Mouse (Mus musculus): Measurements from ENCODE around the gene Fam168a. TPM values are rescaled to one million over a fixed set of nuclear protein-coding genes. Genes with fewer than 3 reads are reported as not detected.
A peak's percentile ranks its signal among the peaks of the same experiment; 100 is the strongest.

Gene Fam168a
- polyA plus RNA-seq, 1 experiment from 2014 or later: 5.3 TPM

- H3K4me1 ChIP-seq (replicated peaks): no peaks in the 10 kb centered on the region
- no peaks in the 10 kb centered on the region for H3K36me3 ChIP-seq (replicated peaks)
- 45% methylated on average over 2 of the region's 2 CpGs for WGBS (ENCODE audit: insufficient replicate concordance)
- no peak overlapping the region for H3K9ac ChIP-seq
- no peaks in the 10 kb centered on the region for H3K9me3 ChIP-seq (replicated peaks)
- H3K4me3 ChIP-seq (replicated peaks): no peak overlapping the region
- no peak for ATAC-seq (ENCODE audit: insufficient read depth)
- H3K27me3 ChIP-seq: no peaks in the 10 kb centered on the region
- no peak overlapping the region for H3K27ac ChIP-seq (replicated peaks)
- H3K4me2 ChIP-seq: no peak overlapping the region
Measured at GRCm38 (mm10) chr7:100750101-100750500, 43.7 kb downstream of the Fam168a start.

DNA sequence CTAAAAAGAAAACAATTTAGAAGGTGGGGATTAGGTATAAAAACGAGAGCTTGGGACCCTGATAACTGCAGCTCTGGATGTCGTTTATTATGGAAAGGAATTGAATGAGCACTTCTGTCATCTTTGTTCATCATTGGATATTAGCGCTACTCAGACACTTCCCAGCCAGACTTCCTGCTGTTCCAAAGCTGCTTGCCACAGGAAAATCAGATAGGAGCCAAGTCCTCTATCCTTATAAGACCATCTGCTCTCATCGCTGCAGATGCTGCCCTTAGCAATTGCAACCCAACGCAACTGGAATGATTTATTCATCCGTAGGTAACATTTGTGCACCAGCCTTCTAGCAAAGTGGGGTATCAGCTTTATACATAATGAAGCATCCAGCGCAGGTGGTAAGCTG, 52.3 kb downstream of the Fam168a start:
- no peaks in the 10 kb centered on the region for H3K36me3 ChIP-seq (replicated peaks)
- no peaks in the 10 kb centered on the region for H3K4me1 ChIP-seq (replicated peaks)
- H3K27ac ChIP-seq (replicated peaks): no peak overlapping the region
- no peak overlapping the region for H3K9ac ChIP-seq
- H3K4me3 ChIP-seq (replicated peaks): no peak overlapping the region
- H3K9me3 ChIP-seq (replicated peaks): no peaks in the 10 kb centered on the region
- WGBS (ENCODE audit: insufficient replicate concordance): 72% methylated on average over 7 of the region's 7 CpGs
- no peak for ATAC-seq (ENCODE audit: insufficient read depth)
- H3K4me2 ChIP-seq: no peak overlapping the region
- no peaks in the 10 kb centered on the region for H3K27me3 ChIP-seq

DNA sequence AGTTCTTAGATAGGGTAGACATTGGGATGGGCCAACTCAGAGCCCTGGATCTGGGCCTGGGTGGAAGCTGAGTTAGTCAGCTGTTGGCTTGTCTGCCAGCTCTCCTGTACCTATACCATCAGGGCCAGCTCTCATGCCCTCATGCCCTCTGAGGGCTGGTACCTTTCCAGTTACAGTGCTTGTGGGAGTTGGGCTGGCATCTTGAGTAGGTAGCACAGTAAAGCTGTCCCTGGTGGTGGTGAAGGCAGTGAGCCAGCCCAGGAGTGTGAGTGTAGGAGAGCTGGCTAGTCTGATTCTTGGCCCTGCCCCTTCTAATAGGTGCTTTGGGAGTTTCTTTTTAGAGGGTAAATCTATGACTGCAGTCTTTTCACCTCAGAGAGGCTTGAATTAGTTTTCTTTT, 56.3 kb downstream of the Fam168a start:
- Histone ChIP-seq H3K4me3 (replicated peaks) (no peak overlapping the region), H3K36me3 (replicated peaks) (no peaks in the 10 kb centered on the region), H3K9me3 (replicated peaks) (no peaks in the 10 kb centered on the region), H3K27me3 (no peaks in the 10 kb centered on the region), H3K9ac (no peak overlapping the region), H3K4me1 (replicated peaks) (no peaks in the 10 kb centered on the region), H3K4me2 (no peak overlapping the region), H3K27ac (replicated peaks) (no peak overlapping the region)
- no peak for ATAC-seq (ENCODE audit: insufficient read depth)

DNA sequence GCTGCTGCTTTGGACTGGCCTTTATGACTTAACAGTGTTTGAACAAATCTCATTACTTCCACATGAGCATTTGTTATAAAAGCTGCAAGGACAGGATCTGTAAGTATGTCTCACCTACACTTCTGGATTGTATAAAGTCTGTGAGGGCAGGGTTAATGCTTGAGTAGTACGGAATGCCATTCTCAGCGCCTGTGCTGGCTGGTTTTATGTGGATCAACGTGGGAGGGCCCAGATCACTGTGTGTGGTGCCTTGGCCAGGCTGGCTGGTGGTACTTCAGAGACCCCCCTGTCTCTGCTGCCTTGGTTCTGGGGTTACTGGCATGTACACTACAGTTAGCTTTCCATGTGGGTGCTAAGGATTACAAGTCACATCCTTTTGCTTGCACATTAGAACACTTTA, 61.1 kb downstream of the Fam168a start:
- WGBS (ENCODE audit: insufficient replicate concordance): 64% methylated on average over 3 of the region's 3 CpGs
- Histone ChIP-seq H3K9ac (no peak overlapping the region), H3K27me3 (no peaks in the 10 kb centered on the region), H3K4me3 (replicated peaks) (no peak overlapping the region), H3K36me3 (replicated peaks) (no peaks in the 10 kb centered on the region), H3K27ac (replicated peaks) (no peak overlapping the region), H3K4me1 (replicated peaks) (peaks cover 4% of the 10 kb centered on the region; the same call in 1 of the 2 replicates), H3K9me3 (replicated peaks) (no peaks in the 10 kb centered on the region), H3K4me2 (no peak overlapping the region)
- ATAC-seq (ENCODE audit: insufficient read depth): no peak

- no peaks in the 10 kb centered on the region for H3K9me3 ChIP-seq (replicated peaks)
- WGBS (ENCODE audit: insufficient replicate concordance): 79% methylated on average over 3 of the region's 3 CpGs
- no peak overlapping the region for H3K4me2 ChIP-seq
- no peaks in the 10 kb centered on the region for H3K27me3 ChIP-seq
- H3K4me1 ChIP-seq (replicated peaks): peaks cover 4% of the 10 kb centered on the region
- no peak overlapping the region for H3K4me3 ChIP-seq (replicated peaks)
- H3K9ac ChIP-seq: no peak overlapping the region
- no peak overlapping the region for H3K27ac ChIP-seq (replicated peaks)
- H3K36me3 ChIP-seq (replicated peaks): no peaks in the 10 kb centered on the region
- no peak for ATAC-seq (ENCODE audit: insufficient read depth)
Measured at GRCm38 (mm10) chr7:100768009-100768408, 61.6 kb downstream of the Fam168a start.

- Histone ChIP-seq H3K4me3 (replicated peaks) (no peak overlapping the region), H3K36me3 (replicated peaks) (0 out of 2 replicates have a peak, but pooled peaks cover 4% of the 10 kb centered on the region), H3K27ac (replicated peaks) (no peak overlapping the region), H3K9me3 (replicated peaks) (no peaks in the 10 kb centered on the region), H3K4me2 (no peak overlapping the region), H3K4me1 (replicated peaks) (peaks cover 4% of the 10 kb centered on the region), H3K27me3 (no peaks in the 10 kb centered on the region), H3K9ac (no peak overlapping the region)
- 30% methylated on average over 7 of the region's 7 CpGs for WGBS (ENCODE audit: insufficient replicate concordance)
- ATAC-seq (ENCODE audit: insufficient read depth): no peak
Measured at GRCm38 (mm10) chr7:100769534-100770083, 63.2 kb downstream of the Fam168a start.

DNA sequence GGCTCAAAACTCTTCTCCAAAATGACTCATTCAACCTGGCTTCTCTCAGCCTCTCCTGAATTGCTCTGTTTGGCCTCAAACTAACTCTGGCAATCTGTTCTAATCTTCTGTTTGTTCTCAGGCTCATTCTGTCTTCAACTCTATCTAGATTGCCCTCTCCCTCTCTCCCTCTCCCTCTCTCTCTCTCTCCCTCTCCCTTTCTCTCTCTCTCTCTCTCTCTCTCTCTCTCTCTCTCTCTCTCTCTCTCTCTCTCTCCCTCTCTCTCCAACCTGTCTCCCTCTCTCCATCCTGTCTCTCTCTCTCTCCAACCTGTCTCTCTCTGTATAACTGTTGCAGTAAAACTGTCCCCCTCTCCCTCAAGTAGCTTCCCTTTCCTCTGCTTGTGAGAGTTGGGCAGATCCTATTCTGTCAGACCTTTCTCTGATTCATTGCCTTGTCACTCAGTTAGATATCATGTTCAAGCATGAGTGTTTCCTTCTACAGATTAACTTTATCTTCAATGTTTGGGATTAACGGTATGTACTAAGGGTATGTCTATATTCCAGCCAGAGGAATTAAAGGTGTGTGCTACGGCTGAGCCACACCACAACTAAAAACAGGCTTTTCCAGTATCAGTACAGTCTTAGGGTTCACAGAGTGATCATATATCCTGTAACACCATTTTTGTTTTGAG, 64.4 kb downstream of the Fam168a start:
- Histone ChIP-seq H3K36me3 (replicated peaks) (0 out of 2 replicates have a peak, but pooled peaks cover 4% of the 10 kb centered on the region), H3K9ac (no peak overlapping the region), H3K27ac (replicated peaks) (no peak overlapping the region), H3K4me2 (no peak overlapping the region), H3K9me3 (replicated peaks) (no peaks in the 10 kb centered on the region), H3K27me3 (no peaks in the 10 kb centered on the region), H3K4me3 (replicated peaks) (no peak overlapping the region), H3K4me1 (replicated peaks) (peaks cover 4% of the 10 kb centered on the region)
- ATAC-seq (ENCODE audit: insufficient read depth): no peak
- 28% methylated on average over 2 of the region's 2 CpGs for WGBS (ENCODE audit: insufficient replicate concordance)

GRCm38 (mm10) chr7:100774189-100774588, 67.8 kb downstream of the Fam168a start:
- Histone ChIP-seq H3K9ac (no peak overlapping the region), H3K9me3 (replicated peaks) (no peaks in the 10 kb centered on the region), H3K27ac (replicated peaks) (no peak overlapping the region), H3K27me3 (no peaks in the 10 kb centered on the region), H3K36me3 (replicated peaks) (0 out of 2 replicates have a peak, but pooled peaks cover 4% of the 10 kb centered on the region), H3K4me1 (replicated peaks) (peaks cover 6% of the 10 kb centered on the region), H3K4me2 (no peak overlapping the region), H3K4me3 (replicated peaks) (no peak overlapping the region)
- WGBS (ENCODE audit: insufficient replicate concordance): 79% methylated on average over 1 of the region's 1 CpGs
- ATAC-seq (ENCODE audit: insufficient read depth): no peak

GRCm38 (mm10) chr7:100775810-100776209, 69.4 kb downstream of the Fam168a start:
- no peak overlapping the region for H3K4me3 ChIP-seq (replicated peaks)
- no peak overlapping the region for H3K4me2 ChIP-seq
- no peak overlapping the region for H3K9ac ChIP-seq
- no peaks in the 10 kb centered on the region for H3K27me3 ChIP-seq
- H3K4me1 ChIP-seq (replicated peaks): peaks cover 14% of the 10 kb centered on the region
- no peak overlapping the region for H3K27ac ChIP-seq (replicated peaks)
- ATAC-seq (ENCODE audit: insufficient read depth): no peak
- no peaks in the 10 kb centered on the region for H3K9me3 ChIP-seq (replicated peaks)
- WGBS (ENCODE audit: insufficient replicate concordance): 77% methylated on average over 1 of the region's 1 CpGs
- H3K36me3 ChIP-seq (replicated peaks): 0 out of 2 replicates have a peak, but pooled peaks cover 4% of the 10 kb centered on the region

GRCm38 (mm10) chr7:100780192-100780591, 73.8 kb downstream of the Fam168a start:
- peak overlapping the region; percentile 19; the same call in 1 of the 2 replicates for H3K4me2 ChIP-seq
- no peak overlapping the region for H3K9ac ChIP-seq
- ATAC-seq (ENCODE audit: insufficient read depth): no peak
- H3K9me3 ChIP-seq (replicated peaks): no peaks in the 10 kb centered on the region
- no peak overlapping the region for H3K4me3 ChIP-seq (replicated peaks)
- no peaks in the 10 kb centered on the region for H3K27me3 ChIP-seq
- H3K36me3 ChIP-seq (replicated peaks): no peaks in the 10 kb centered on the region
- 24% methylated on average over 7 of the region's 7 CpGs for WGBS (ENCODE audit: insufficient replicate concordance)
- H3K4me1 ChIP-seq (replicated peaks): peaks cover 29% of the 10 kb centered on the region
- no peak overlapping the region for H3K27ac ChIP-seq (replicated peaks)

DNA sequence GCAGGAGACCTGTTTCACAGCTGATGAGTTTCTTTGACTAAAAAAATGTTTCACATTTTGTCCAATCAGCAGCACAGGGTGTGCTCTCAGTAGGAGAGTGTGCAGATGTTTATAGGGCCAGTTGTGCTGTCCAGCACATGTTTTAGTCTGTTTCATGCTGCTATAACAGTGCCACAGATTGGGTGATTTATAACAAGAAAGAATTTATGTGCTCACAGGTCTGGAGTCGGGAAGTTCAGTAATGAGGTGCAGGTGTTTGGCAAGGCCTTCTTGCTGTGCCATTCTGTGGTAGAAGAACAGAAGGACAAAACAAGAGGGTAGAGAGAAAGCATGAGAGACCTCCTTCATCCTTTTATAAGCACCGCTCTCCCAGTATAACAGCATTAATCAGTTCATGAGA, 78.2 kb downstream of the Fam168a start:
- peaks cover 60% of the 10 kb centered on the region for H3K4me1 ChIP-seq (replicated peaks)
- no peaks in the 10 kb centered on the region for H3K27me3 ChIP-seq
- no peak overlapping the region for H3K4me2 ChIP-seq
- whole genome bisulfite sequencing (ENCODE audit: insufficient replicate concordance): 87% methylated on average over 2 of the region's 2 CpGs
- no peaks in the 10 kb centered on the region for H3K36me3 ChIP-seq (replicated peaks)
- H3K27ac ChIP-seq (replicated peaks): peak overlapping the region; percentile 67; the same call in 1 of the 2 replicates
- H3K9ac ChIP-seq: no peak overlapping the region
- no peak overlapping the region for H3K4me3 ChIP-seq (replicated peaks)
- ATAC-seq (ENCODE audit: insufficient read depth): no peak
- no peaks in the 10 kb centered on the region for H3K9me3 ChIP-seq (replicated peaks)

DNA sequence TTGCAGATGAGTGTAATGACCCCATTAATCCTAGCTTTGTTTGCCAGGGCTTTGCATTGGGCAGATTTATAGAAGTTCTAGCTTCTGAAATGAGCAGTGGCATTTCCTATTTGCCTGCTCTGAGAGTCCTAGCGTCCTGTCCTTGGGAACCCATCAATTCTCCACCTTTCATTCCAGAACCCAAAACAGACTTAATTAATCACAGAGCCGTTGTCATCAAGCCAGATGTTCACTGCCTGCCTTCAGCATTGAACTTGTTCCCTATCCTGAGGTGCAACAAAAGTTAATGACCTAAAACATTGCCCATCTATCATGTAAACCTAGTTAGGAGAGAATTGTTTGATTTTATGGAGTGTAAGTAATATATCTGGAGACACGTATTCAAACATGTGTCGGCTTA, 79.0 kb downstream of the Fam168a start:
- Histone ChIP-seq H3K9ac (no peak overlapping the region), H3K27ac (replicated peaks) (peak overlapping the region; percentile 67), H3K27me3 (no peaks in the 10 kb centered on the region), H3K4me2 (no peak overlapping the region), H3K4me3 (replicated peaks) (no peak overlapping the region), H3K9me3 (replicated peaks) (no peaks in the 10 kb centered on the region), H3K4me1 (replicated peaks) (peaks cover 54% of the 10 kb centered on the region), H3K36me3 (replicated peaks) (no peaks in the 10 kb centered on the region)
- ATAC-seq (ENCODE audit: insufficient read depth): no peak
- 75% methylated on average over 4 of the region's 4 CpGs for WGBS (ENCODE audit: insufficient replicate concordance)

All from liver, embryonic 15.5 days (tissue).